Mouse (Mus musculus): ENCODE measurements around the gene D5Ertd579e. TPM values are rescaled to one million over a fixed set of nuclear protein-coding genes. Genes with fewer than 3 reads are reported as not detected.
"Not testable (repeated sequence)": the region's sequence is repeated elsewhere in the genome, so short reads cannot be mapped to it uniquely, and the experiment has no call there.

The D5Ertd579e gene
- total RNA-seq, 2 experiments from 2014 or later: 100 to 106 TPM

GRCm38 (mm10) chr5:36679918-36680598 is 15.8 kb downstream of the D5Ertd579e start:
- no peak for DNase-seq

- no peak for DNase-seq
Measured at GRCm38 (mm10) chr5:36678799-36679198, 17.0 kb downstream of the D5Ertd579e start.

- DNase-seq: no peak
Measured at GRCm38 (mm10) chr5:36677907-36678306, 17.9 kb downstream of the D5Ertd579e start.

- DNase-seq: no peak
Measured at GRCm38 (mm10) chr5:36675466-36675865, 20.4 kb downstream of the D5Ertd579e start.

- no peak for DNase-seq
Measured at GRCm38 (mm10) chr5:36674658-36675433, 21.0 kb downstream of the D5Ertd579e start.

GRCm38 (mm10) chr5:36669021-36670008 is 26.5 kb downstream of the D5Ertd579e start:
- peak; percentile 45 to 50 for DNase-seq

- no peak for DNase-seq
Measured at GRCm38 (mm10) chr5:36668572-36668971, 27.3 kb downstream of the D5Ertd579e start.

- DNase-seq: not testable (repeated sequence)
Measured at GRCm38 (mm10) chr5:36667986-36668385, 27.8 kb downstream of the D5Ertd579e start.

GRCm38 (mm10) chr5:36667165-36667564 is 28.7 kb downstream of the D5Ertd579e start:
- no peak for DNase-seq

GRCm38 (mm10) chr5:36666699-36667098 is 29.1 kb downstream of the D5Ertd579e start:
- not testable (repeated sequence) for DNase-seq

GRCm38 (mm10) chr5:36663329-36663728 is 32.5 kb downstream of the D5Ertd579e start:
- no peak for DNase-seq

- DNase-seq: not testable (repeated sequence)
Measured at GRCm38 (mm10) chr5:36660977-36661760, 34.7 kb downstream of the D5Ertd579e start.

- DNase-seq: no peak
Measured at GRCm38 (mm10) chr5:36625612-36626011, 70.2 kb downstream of the D5Ertd579e start.

GRCm38 (mm10) chr5:36623670-36624069 is 72.2 kb downstream of the D5Ertd579e start:
- no peak for DNase-seq

- DNase-seq: no peak
Measured at GRCm38 (mm10) chr5:36621058-36621449, 74.8 kb downstream of the D5Ertd579e start.

- DNase-seq: no peak
Measured at GRCm38 (mm10) chr5:36620409-36621057, 75.3 kb downstream of the D5Ertd579e start.

- DNase-seq: no peak
Measured at GRCm38 (mm10) chr5:36618890-36619289, 76.9 kb downstream of the D5Ertd579e start.

- DNase-seq: no peak
Measured at GRCm38 (mm10) chr5:36618356-36618755, 77.5 kb downstream of the D5Ertd579e start.

GRCm38 (mm10) chr5:36614124-36614523 is 81.7 kb downstream of the D5Ertd579e start:
- no peak for DNase-seq

- DNase-seq: no peak
Measured at GRCm38 (mm10) chr5:36608939-36609499, 86.8 kb downstream of the D5Ertd579e start.

GRCm38 (mm10) chr5:36603031-36603430 is 92.8 kb downstream of the D5Ertd579e start:
- DNase-seq: peak in 1 of 2 experiments; percentile 52
